Mouse (Mus musculus) R1 (cell line): Measurements from ENCODE around the gene Tceanc2.

ENCODE experiments used
- DNase-seq: peaks from one replicate; pipeline ENCODE4 v3.0.0-alpha.2; 2018; ENCODE audit warnings: low read depth, low spot score

Tceanc2 gene

DNA sequence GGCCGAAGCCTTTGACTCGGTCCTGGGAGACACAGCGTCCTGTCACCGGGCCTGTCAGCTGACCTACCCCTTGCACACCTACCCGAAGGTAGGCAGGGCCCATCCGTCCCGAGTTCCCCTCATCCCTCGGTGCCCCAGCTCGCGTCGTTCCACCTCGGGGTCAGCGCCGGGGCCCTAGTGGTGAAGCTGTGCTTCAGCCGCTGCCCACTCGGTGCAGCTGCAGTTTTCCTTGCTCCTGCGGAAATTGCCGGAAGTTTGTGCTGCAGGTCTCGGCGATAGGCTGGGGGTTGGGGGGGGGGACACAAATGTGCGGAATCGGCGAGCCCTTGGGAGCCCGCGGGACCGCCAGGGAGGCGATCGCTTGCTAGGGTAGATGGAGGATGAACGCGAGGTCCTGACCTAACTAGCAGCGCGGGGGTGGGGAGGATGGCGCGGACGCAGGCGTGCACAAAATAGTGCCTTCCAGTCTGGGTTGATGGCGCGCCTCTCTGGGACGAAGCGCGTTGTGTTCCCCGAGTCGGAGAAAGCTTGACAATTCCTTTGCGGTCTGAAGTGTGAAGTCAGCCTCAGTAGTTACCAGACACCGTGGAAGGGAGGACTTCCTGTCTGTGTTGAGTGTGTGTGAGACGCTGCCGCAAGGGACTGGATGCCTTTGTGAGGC lies at the start of gene Tceanc2:
TSS of gene Tceanc2 (minus strand) at position 287 of the 661 bp plus-strand sequence.
- DNase-seq, result peak; percentile 65

GRCm38 (mm10) chr4:107226313-107226712 lies 47.4 kb upstream of the Tceanc2 start:
- no peak for DNase-seq

DNA sequence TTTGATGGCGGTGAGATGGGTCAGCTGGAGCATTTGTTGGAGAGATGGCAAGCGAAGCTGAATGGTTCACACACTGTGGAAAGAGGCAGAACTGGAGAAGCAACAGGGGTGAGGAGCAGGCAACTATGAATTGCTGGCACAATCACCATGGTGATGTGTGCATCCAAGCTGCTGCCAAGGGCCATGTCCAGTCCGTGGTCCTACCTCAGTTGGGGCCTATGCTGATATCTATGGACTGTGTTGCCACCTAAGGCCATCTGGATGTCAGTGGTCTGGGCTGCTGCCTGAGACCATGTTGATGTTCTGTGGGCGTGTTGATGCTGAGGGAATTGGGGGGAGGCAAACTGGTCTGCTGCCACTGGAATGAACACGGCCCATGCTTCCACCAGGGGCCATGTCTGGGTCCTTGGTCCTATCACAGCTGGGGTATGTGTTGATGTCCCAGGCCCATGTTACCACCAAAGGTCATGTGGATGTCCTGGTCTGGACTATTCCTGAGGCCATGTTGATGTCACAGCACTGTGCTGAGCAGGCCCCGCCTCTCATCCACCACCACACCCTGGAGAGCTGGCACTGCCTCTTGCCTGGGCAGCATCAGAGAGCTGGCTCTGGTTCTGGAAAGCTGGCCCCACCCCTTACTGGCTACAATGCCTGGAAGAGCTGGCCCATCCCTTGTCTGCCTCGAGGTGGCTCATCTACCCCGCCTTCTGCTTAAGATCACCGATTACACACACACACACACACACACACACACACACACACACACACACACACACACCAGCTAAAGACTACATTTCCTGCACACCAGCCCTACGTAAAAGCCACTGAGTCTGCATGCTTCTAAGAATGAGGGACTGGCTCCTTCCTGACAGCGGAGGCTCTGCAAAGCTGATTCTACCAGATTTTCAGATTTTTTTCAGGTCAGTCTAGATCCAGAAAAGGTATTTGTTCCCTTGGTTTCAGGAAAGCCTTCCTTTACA lies 44.6 kb upstream of the Tceanc2 start:
- DNase-seq, result no peak

GRCm38 (mm10) chr4:107221524-107221923 lies 42.6 kb upstream of the Tceanc2 start:
- no peak for DNase-seq

- no peak for DNase-seq
Measured at GRCm38 (mm10) chr4:107217574-107217973, 38.7 kb upstream of the Tceanc2 start.

DNA sequence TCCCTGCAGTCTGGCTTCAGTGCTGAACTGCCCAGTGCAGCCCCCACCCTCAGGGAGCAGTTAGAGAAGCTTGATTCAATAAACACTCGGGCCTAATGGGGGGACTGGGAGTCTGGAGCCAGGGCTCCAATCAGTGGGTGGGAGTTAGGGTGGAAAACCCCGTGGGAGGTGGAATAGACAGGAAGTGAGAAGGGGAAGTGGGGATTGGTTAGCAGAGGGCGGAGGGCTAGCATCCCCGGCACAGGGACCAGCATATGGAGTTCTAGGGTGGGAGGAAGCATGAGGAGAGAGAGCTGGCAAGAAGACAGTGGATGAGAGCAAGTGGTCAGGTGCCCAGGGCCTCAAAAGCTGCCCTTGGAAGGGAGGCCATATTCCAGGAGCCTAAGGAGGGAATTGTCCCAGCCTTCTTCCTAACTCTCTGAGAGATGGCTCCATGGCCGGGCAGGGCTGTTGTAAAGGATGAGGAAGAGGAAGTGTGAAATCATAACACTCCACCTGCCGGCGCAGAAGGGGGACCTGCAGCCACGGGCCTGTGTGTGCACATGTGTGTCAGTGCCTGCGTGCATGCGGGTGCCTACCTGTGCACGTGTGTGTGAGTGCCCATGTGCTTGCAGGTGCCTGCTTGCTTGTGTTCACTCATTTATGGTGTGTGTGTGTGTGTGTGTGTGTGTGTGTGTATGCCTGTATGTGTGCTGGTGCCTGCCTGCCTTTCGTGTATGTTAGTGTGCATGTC lies 34.5 kb upstream of the Tceanc2 start:
- DNase-seq, result no peak

DNA sequence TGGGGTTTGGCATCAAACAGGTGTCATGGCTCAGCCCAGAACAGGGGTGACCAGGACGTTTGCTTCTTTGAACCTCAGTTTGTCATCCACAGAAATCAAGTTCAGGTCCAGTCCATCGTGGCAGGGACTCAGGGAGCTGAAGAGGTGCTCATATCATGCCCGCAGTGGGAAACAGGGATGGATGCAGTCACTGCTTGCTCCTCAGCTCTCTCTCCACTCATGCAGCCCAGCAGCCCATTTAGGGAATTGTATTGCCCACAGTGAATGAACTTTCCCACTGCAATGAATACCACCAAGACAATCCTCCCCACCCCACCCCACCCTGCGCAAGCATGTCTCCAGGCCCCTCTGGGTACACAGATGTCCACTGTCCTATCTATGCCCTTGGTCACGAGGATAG lies 33.0 kb upstream of the Tceanc2 start:
- no peak for DNase-seq

- no peak for DNase-seq
Measured at GRCm38 (mm10) chr4:107211465-107211864, 32.5 kb upstream of the Tceanc2 start.

GRCm38 (mm10) chr4:107210483-107211097 lies 31.7 kb upstream of the Tceanc2 start:
- DNase-seq, result no peak

DNA sequence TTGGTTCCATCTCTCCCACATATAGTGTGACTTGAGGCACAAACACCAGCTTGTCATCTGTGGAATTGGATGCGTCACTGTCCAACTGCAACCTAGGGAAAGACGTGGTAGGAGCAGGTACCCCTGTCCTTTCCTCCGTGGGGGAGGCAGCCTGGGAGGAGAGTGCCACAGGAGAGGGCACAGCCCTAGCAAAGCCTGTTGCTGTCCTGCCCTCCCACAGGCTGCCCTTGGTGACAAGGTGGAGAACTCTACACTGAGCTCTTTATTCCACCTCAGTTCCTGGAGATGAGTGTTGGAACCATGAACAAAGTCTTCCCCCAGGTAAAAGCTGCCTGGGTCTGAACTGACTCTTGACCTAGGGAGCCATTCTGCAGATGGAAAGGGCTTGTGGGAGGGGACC lies 30.0 kb upstream of the Tceanc2 start, which contains the start of gene Ldlrad1:
TSS of gene Ldlrad1 (plus strand) at position 301 of the 400 bp plus-strand sequence.
- DNase-seq, result no peak

DNA sequence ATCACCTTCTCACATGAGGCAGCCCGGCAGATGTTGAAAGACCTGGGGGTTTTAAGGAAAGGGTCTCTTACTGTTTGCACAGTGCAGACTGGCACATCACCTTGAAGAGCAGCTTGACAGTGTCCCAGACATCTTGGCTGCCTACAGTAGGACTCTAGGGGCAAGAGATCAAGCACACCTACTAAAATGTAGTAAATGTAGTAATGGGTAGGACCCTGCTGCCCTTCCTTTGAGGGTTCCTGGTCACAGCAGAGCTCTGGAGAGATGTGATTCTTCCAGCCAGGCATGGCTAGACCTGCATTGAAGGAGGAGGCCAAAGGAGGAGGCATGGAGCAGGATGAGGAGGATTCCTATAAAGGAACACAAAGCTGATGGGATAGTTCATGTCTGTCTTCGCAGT lies 28.1 kb upstream of the Tceanc2 start:
- DNase-seq, result no peak

DNA sequence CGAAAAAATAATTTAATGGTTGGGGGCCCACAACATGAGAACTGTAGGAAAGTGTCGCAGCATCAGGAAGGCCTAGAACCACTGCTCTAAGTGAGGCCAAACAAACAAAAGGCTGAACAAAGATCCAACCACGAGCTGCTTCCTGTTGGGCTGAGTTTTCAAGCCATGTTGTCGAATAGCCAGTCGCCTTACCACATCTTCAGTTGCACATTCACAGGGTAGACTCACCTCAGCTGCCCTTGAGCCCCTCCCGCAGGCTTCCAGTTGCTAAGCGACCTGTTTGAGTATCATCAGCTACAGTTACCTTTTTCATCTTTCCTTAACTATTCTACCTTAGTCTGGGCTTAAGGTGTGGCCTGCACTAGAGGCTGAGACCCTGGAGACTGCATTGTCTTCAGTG lies 24.1 kb upstream of the Tceanc2 start:
- DNase-seq, result peak; percentile 30

DNA sequence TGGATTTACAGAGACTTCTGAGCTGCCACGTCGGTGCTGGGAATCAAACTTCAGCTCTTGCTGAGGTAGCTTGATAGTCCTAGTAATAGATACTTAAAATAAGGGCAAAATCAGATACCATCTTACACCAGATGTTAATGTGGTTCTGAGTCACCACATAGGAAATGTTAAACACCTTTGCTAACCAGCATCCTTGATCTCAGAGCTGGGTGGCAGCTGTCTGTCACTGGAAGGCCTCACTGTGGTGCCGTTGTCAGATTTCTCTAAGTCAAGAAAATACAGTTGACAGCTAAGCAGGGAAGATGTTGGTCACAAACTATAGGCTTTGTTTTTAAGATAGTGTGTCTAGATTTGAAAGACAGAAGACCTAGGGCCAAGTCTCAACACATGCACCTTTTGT lies 22.9 kb upstream of the Tceanc2 start:
- DNase-seq, result no peak

DNA sequence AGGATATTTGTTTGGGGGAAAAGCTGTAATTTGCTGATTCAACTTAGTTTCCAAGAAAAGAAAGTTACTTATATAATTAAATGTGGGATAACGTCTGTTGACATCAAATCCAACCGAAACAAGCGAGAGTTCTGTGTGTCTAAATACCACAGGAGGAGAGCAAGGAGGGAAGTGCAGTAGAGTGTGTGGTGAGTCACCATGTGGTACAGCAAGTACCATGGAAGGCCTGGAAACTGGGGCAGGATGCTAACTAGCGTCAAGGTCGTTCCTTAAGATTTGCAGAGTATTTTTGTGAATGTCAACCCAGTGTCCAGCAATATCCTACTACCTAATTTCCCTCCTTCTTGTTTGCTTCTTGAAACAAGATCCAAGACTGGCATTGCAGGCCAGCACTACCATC lies 19.2 kb upstream of the Tceanc2 start:
- DNase-seq, result no peak

DNA sequence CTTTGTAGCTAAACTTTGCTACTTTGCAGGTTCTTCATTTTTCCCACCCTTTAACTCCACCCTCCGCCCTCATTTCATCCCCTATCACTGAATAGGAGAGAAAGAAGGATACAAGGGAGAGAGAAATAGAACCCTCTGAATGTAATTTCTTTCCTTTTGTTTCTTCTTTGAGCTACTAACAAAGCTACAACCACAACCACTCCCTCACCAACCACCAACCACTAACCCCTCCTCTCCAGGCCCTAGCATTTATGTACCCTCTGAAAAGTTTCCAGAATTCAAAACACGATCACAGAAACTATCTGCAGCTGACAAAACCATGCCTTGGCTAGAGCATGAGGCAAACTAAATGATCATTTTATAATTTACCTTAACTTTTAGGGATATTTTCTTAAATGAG lies 17.5 kb upstream of the Tceanc2 start:
- no peak for DNase-seq

DNA sequence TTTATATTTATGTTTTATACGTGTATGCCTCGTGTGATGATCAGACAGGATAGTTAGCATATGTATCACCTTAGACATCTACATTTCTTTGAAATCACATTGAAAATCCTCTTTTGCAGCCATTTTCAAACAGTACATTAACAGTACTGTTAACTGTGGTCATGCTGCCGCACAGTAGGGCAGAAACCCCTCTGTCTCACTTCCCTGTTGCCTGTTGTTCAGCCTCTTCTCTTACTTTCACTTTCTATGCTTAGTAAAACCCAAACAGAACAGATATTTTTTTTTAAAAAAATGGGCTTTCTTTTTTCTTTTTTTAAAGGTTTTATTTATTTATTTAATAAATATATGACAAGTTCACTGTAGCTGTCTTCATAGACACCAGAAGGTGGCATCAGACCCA lies 14.9 kb upstream of the Tceanc2 start:
- no peak for DNase-seq

DNA sequence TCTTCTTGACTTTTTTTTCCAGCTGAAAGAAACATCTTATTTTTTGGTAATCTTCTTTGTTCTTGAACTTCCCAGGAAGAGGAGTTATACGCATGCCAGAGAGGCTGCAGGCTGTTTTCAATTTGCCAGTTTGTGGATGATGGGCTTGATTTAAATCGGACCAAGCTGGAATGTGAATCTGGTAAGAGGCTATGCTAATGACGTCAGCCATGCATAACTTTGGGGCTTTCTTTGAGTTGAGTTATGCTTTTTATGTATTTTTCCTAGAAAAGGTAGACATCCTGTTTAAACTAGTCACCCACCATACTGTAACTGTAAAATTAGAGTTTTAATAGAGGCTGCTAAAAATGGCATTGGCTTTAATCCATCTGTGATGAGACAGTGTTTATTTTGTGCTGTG lies 6.8 kb upstream of the Tceanc2 start:
- DNase-seq, result no peak

DNA sequence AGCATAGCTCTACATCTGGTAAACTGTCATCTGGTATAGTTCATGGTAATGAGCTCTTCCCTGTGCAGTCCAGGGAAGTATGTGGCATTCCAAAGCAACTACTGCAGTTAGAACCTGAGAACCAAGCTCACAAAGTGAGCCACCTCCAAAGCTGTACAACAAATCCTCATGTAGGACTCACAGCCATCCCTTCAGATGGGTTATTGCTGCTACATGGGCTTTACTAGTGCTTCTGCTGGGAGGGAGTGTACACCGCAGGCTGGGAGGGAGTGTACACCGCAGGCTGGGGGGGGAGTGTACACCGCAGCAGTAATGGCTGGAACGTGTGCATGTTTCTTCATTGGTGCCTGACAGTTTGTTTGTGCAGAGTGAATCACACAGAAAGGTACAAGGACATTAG lies 4.3 kb upstream of the Tceanc2 start:
- no peak for DNase-seq

GRCm38 (mm10) chr4:107182796-107183195 lies 3.9 kb upstream of the Tceanc2 start:
- no peak for DNase-seq

DNA sequence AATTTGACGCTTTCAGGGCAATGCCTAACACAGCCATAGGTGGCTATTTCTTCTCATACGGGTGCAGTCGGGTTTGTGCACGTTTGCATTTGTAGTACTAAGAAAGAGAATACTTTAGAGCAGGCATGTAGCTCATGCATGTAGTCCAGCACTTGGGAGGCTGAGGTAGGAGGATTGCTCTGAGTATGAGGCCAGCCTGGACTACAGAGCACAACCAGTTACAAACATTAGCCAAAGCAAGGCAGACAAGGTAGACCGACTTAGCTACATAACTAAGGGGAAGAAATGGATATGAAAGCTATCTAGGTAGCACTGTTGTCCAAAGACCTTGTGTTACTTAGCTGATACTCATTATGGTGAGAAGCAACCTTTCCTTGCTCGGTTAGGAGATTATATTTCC lies 3.0 kb upstream of the Tceanc2 start:
- no peak for DNase-seq

- DNase-seq, result peak; percentile 78
Measured at GRCm38 (mm10) chr4:107180746-107181145, 1.8 kb upstream of the Tceanc2 start.

DNA sequence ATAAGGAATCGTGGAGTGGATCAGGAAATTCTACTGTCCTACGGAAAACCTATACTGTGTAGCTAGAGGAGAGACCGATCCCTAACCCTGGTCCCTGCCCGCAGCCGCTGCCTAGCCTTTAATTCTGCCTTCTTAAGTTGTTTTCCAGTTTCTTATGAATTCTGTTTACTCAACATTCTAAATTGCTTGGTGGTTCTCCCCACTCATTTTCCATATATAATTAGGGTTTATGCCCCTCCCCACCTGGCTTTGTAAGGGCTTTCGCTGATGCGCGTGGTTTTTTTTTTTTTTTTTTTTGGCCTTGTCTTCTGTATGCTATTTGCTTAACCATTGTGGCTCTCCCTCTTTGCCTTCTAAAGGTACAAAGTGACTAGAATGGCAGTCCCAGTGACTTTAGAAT lies 645 bp upstream of the Tceanc2 start:
- DNase-seq, result no peak
